Mouse (Mus musculus) G1E (cell line): ENCODE measurements around the gene Ifitm10.

Source experiments
- CTCF ChIP-seq: IDR thresholded peaks from 2 replicates; pipeline ENCODE4 v1.5.1; 2012; ENCODE audit warnings: low read depth, low read length, inconsistent platforms, mixed read lengths
- GATA1 ChIP-seq: IDR thresholded peaks from 2 replicates; pipeline ENCODE4 v1.6.1; 2012; ENCODE audit warnings: borderline replicate concordance, low read length, inconsistent platforms, mixed read lengths
- GATA2 ChIP-seq: IDR thresholded peaks from 2 replicates; pipeline ENCODE4 v1.6.1; 2012; ENCODE audit warnings: low read depth, low read length, inconsistent platforms, borderline replicate concordance
- POLR2AphosphoS5 ChIP-seq: IDR thresholded peaks from 2 replicates; pipeline ENCODE4 v1.6.1; 2012; ENCODE audit warnings: low read depth, low read length, inconsistent platforms; ENCODE audit not compliant: insufficient replicate concordance
- TAL1 ChIP-seq: conservative IDR thresholded peaks from 2 replicates; pipeline ENCODE4 v1.6.1; 2012; ENCODE audit warnings: low read depth, low read length, inconsistent platforms, mixed read lengths

- no peak for TF ChIP-seq CTCF
- TF ChIP-seq TAL1: no peak
- no peak for TF ChIP-seq GATA1
- TF ChIP-seq GATA2: no peak
- TF ChIP-seq POLR2AphosphoS5: no peak
Observed at GRCm38 (mm10) chr7:142375261-142375724, 1.7 kb upstream of the Ifitm10 start.
